Mouse (Mus musculus) lung, postnatal 0 days (tissue): ENCODE results near the gene Sox1.

Experiments used
- CTCF ChIP-seq: IDR thresholded peaks from 2 replicates; pipeline ENCODE4 v1.5.1; 2016; ENCODE audit warnings: antibody characterized with exemption, mild to moderate bottlenecking
- EP300 ChIP-seq: IDR thresholded peaks from 2 replicates; pipeline ENCODE4 v1.6.1; 2016; ENCODE audit warnings: antibody characterized with exemption, mild to moderate bottlenecking, control low read depth

GRCm38 (mm10) chr8:12392801-12393200 lies 2.3 kb upstream of the Sox1 start:
- no peak for TF ChIP-seq CTCF
- no peak for TF ChIP-seq EP300
